Mouse (Mus musculus) NIH3T3 (cell line): ENCODE results near the gene Zmynd15.

Experiments used
- DNase-seq: peaks from one replicate; pipeline ENCODE4 v3.0.0-alpha.2; 2012; ENCODE audit warnings: low read depth

Zmynd15 gene

GRCm38 (mm10) chr11:70506385-70506784 is 47.2 kb downstream of the Zmynd15 start:
- DNase-seq, result peak; percentile 84

- DNase-seq, result no peak
Measured at GRCm38 (mm10) chr11:70506962-70507515, 47.8 kb downstream of the Zmynd15 start.

DNA sequence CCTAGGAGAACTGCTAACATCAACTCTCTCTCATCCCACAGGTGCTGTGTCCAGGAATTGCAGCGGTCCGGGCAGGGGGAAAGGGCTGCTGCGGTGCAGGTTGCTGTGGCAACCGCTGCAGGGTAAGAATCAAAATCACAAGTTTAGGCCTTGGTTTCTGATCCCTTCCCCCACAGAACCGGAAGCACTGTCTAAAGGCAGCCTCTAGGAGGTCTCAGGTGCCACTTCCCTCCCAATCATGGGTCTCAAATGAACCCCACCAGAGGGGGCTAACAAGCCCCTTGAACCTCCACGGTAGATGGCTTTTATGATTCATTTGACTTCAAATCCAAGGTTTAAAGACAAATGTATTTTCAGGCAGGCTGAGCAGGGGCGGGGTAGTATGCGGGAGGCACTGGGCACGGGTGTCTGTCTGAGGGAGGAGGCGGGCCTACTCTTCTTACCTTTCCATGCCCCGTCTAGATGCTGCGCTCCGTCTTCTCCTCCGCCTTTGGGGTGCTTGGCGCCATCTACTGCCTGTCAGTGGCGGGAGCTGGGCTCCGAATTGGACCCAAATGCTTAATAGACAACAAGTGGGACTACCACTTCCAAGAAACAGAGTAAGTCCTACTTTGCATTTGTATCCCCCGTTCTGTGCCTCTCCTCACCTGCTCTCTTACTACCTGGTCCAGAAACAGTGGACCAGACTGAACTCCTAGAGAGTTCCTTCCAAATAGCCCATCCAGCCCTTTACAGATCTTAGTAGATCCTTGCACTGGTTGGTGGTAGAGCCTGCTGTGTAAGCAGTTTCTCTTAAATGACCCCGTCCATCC is 50.7 kb downstream of the Zmynd15 start:
- DNase-seq, result peak; percentile 61

DNA sequence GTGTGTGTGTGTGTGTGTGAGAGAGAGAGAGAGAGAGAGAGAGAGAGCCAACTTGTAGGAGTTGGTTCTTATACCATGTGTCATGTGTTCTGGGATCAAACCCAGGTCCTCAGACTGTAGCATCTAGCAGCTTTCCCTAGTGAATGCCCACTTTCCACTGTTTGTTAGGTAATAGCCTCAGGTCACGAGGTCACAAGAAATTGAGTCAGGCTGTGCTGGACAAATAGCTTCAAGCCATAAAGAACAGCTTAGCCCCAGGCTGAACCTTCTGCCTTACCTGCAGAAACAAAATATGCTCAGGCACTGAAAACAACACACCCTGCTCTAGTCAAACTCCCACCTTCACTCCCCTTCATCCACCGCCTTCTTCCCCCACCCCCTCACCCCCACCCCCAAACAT is 52.0 kb downstream of the Zmynd15 start:
- DNase-seq, result peak; percentile 51

- no peak for DNase-seq
Measured at GRCm38 (mm10) chr11:70511825-70512224, 52.6 kb downstream of the Zmynd15 start.

- DNase-seq, result no peak
Measured at GRCm38 (mm10) chr11:70512709-70513342, 53.6 kb downstream of the Zmynd15 start.

DNA sequence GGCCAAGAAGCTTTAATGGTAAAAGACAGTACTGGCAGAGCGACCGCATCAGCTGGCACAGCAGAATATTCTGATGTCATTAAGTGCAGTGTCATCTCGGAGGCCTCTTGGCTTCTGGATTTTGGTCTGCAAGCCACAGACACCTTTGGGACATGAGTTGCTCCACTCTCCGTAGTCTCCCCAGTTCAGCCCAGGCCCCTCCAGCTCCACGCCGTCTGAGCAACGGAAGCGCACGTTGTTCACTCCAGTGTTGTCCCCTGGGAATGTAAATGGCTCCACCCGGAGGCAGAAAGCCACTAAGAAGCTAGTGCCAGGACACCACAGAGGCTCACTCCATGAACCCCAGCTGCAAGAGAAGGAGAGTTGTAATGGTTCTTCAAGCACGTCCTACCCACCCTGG is 54.3 kb downstream of the Zmynd15 start:
- DNase-seq, result no peak

DNA sequence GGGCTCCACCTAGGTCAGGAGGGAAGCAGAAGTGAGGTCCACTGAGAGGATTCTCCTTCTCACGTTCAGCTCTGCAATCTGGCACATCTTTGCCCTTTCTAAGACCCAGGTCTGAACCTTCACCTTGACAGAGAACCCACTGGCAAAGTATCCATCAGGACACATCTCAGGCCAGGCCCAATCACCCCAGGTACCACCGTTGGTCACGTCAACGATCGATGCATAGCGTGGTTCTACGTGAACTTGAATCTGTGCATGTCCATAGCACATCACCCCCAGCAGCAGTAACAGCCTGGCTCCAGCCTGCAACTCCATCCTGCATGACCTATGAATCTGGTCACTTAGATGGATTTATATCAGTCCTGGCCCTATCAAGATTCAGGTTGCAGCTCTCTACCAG is 55.1 kb downstream of the Zmynd15 start, which contains the start of gene Vmo1:
Gene Vmo1, minus strand, starts transcription at position 329 of the 400 bp plus-strand sequence.
- DNase-seq, result no peak
